Mouse (Mus musculus): ENCODE data around the gene Creb1. TPM values are rescaled to one million over a fixed set of nuclear protein-coding genes. Genes with fewer than 3 reads are reported as not detected.
A peak's percentile ranks its signal among the peaks of the same experiment; 100 is the strongest.

Creb1 gene
- polyA plus RNA-seq, 1 experiment from 2014 or later, result 24.5 TPM

DNA sequence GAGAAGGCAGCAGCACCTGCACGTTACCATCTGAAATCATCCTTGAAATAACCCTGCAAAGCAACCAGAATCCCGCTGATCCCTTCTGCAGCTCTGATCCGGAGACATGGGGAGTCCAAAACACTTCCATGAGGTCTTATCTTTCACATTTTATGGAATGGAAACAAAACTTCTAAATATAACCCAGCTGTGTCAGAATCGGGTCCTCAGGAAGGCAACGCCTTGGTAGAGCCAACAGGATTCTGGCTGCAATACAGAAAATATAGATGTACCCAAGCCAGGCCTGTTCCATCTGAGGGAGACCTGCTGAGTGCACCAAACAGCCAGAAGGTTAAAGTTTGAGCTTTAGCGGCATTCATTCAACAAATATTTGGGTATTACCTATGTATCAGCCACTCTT, 9.8 kb upstream of the Creb1 start:
- WGBS, result 81% methylated on average over 6 of the region's 6 CpGs
- Histone ChIP-seq H3K27ac (no peak overlapping the region), H3K36me3 (no peaks in the 10 kb centered on the region), H3K4me1 (replicated peaks) (no peaks in the 10 kb centered on the region), H3K9ac (no peak overlapping the region), H3K4me2 (replicated peaks) (no peak overlapping the region), H3K4me3 (replicated peaks) (no peak overlapping the region), H3K9me3 (no peaks in the 10 kb centered on the region), H3K27me3 (replicated peaks) (no peaks in the 10 kb centered on the region)
- ATAC-seq, result no peak

DNA sequence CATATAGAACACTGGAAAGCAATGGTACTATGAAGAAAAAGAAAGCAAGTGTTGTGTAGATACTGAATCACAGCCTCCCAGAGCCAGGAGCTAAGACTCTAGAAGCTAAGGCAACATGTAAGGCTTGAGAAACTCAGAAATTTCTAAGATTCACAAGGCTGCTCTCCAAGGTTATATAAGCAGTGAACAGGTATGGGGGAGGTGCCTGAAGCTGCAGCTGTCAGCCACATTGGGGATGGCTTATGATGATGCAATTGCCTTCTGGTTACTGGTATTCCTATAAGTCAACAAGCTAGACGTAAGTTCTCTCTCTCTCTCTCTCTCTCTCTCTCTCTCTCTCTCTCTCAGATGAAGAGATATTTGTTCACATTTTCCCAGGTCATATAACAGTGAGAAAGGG, 9.3 kb upstream of the Creb1 start:
- Histone ChIP-seq H3K4me3 (replicated peaks) (no peak overlapping the region), H3K27me3 (replicated peaks) (no peaks in the 10 kb centered on the region), H3K9ac (no peak overlapping the region), H3K9me3 (no peaks in the 10 kb centered on the region), H3K27ac (no peak overlapping the region), H3K36me3 (no peaks in the 10 kb centered on the region), H3K4me1 (replicated peaks) (no peaks in the 10 kb centered on the region), H3K4me2 (replicated peaks) (no peak overlapping the region)
- 43% methylated on average over 1 of the region's 1 CpGs for WGBS
- no peak for ATAC-seq

DNA sequence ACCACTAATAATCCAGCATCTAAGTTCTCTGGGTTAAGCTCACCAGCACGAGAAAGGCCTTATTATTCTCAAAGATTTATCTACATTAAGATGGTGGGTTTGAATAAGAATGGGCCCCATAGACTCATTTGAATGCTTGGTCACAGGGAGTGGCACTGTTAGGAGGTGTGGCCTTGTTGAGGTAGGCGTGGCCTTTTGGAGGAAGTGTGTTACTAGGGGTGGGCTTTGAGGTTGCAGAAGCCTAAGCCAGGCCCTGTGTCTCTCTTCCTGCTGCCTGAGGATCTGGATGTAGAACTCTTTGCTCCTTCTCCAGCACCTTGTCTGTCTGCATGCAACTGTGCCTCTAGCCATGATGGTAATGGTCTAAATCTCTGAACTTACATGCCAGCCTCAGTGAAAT, 7.8 kb upstream of the Creb1 start:
- WGBS, result 86% methylated on average over 2 of the region's 2 CpGs
- H3K4me1 ChIP-seq (replicated peaks), result no peaks in the 10 kb centered on the region
- H3K4me3 ChIP-seq (replicated peaks), result no peak overlapping the region
- no peaks in the 10 kb centered on the region for H3K9me3 ChIP-seq
- H3K27me3 ChIP-seq (replicated peaks), result no peaks in the 10 kb centered on the region
- 0 out of 2 replicates have a peak, but pooled peaks cover 3% of the 10 kb centered on the region for H3K36me3 ChIP-seq
- no peak overlapping the region for H3K27ac ChIP-seq
- no peak for ATAC-seq
- no peak overlapping the region for H3K9ac ChIP-seq
- no peak overlapping the region for H3K4me2 ChIP-seq (replicated peaks)

DNA sequence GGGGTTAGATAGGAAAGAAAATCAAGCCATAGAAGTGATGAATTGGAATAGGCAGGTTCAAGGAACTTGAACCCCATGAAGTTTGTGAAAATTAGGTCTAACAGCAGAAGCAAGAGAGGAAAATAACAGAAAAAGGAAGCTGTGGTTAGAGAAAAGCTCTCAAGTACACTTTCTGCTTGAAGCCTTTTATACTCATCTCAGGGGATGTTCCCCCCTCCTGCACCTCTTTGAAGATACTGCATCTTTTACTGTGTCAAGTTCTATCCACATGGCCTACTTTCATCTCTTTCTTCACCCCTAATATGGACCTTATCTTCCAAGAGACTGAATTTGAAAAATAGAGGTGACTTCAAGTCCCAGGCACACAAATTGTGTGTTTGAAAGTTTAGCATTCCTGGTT, 4.8 kb upstream of the Creb1 start:
- H3K4me2 ChIP-seq (replicated peaks), result no peak overlapping the region
- no peaks in the 10 kb centered on the region for H3K9me3 ChIP-seq
- H3K27ac ChIP-seq, result no peak overlapping the region
- no peak for ATAC-seq
- H3K36me3 ChIP-seq, result 0 out of 2 replicates have a peak, but pooled peaks cover 3% of the 10 kb centered on the region
- no peaks in the 10 kb centered on the region for H3K27me3 ChIP-seq (replicated peaks)
- no peak overlapping the region for H3K9ac ChIP-seq
- H3K4me1 ChIP-seq (replicated peaks), result 0 out of 2 replicates have a peak, but pooled peaks cover 5% of the 10 kb centered on the region
- H3K4me3 ChIP-seq (replicated peaks), result no peak overlapping the region

DNA sequence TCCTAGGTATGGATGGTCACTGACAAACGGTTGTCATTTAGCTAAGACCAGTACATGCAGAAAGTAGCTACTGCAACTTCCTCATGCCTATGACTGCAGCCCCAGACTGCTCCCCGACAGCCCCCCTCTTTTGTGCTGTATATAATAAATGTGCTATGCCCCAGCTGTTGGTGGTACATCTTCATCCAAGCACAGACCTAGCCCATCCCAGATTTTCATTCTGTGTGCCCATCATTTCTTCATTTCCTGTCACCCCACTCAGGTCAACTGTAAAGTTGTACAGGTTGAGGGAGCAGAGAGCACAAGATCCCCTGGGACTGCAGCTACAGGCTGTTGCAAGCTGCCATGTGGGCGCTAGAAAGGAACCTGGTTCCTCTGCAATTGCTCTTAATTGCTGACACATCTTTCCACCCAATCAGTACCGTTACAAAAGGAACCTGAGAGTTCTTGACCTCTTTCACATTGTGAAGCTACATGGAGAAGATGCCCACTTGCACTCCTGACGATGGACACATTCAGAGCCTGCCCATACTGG, 2.6 kb upstream of the Creb1 start:
- ATAC-seq, result no peak
- 86% methylated on average over 5 of the region's 5 CpGs for WGBS

DNA sequence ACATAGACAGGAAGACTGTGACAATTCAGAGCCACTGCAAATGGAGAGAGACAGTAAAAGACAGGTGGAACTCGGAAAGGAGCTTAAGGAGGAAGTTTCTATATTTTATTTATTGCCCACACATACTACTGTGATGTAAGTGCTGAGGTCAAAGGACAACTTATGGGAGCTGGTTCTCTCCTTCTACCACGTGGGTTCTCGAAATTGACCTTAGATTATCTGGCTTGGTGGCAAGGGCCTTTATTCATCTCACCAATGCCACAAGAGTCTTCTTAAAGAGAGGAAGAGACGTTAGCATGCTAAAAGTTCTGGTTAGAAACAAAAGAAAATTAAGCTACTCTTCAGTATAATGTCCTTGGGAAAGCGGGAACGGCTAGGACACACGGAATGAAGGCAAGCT, 897 bp upstream of the Creb1 start:
- no peaks in the 10 kb centered on the region for H3K9me3 ChIP-seq
- peak overlapping the region; percentile 88 for H3K4me2 ChIP-seq (replicated peaks)
- H3K9ac ChIP-seq, result peak overlapping the region; percentile 98
- ATAC-seq, result no peak
- H3K4me1 ChIP-seq (replicated peaks), result 0 out of 2 replicates have a peak, but pooled peaks cover 10% of the 10 kb centered on the region
- peak overlapping the region; percentile 86 for H3K4me3 ChIP-seq (replicated peaks)
- peak overlapping the region; percentile 100 for H3K27ac ChIP-seq
- WGBS, result 10% methylated on average over 7 of the region's 7 CpGs
- 0 out of 2 replicates have a peak, but pooled peaks cover 3% of the 10 kb centered on the region for H3K36me3 ChIP-seq
- H3K27me3 ChIP-seq (replicated peaks), result no peaks in the 10 kb centered on the region

More for the DNA sequence above, 2.6 kb upstream of the Creb1 start:
- H3K4me3 ChIP-seq (replicated peaks), result no peak overlapping the region
- H3K9me3 ChIP-seq, result no peaks in the 10 kb centered on the region
- 0 out of 2 replicates have a peak, but pooled peaks cover 3% of the 10 kb centered on the region for H3K36me3 ChIP-seq
- no peaks in the 10 kb centered on the region for H3K27me3 ChIP-seq (replicated peaks)
- no peak overlapping the region for H3K4me2 ChIP-seq (replicated peaks)
- H3K27ac ChIP-seq, result no peak overlapping the region
- 0 out of 2 replicates have a peak, but pooled peaks cover 10% of the 10 kb centered on the region for H3K4me1 ChIP-seq (replicated peaks)
- H3K9ac ChIP-seq, result no peak overlapping the region

DNA sequence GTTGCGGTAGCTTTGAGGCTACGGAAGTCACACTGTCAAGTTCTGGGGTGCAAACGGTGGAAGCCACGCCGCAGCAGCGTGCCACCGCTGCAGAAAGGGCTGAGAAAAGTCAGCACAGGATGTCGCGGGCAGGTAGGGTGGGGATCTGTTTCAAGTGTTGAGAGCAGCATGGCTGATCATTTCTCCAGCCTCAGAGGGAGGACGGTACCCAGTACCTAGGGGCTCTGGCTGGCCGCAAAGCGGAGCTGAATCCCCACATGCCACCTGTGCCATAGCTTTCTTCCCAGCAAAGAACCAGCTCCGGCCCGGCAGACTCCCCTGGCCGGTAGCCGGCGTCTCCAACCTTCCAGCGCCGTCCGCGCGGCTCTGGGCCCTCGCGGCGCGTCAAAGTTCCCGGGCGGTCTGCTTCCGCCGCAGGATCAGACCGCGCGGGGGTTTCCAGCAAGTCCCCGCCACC, 350 bp upstream of the Creb1 start:
- Histone ChIP-seq H3K4me2 (replicated peaks) (peak overlapping the region; percentile 88), H3K4me3 (replicated peaks) (peak overlapping the region; percentile 86), H3K27ac (peak overlapping the region; percentile 100), H3K9ac (peak overlapping the region; percentile 98), H3K36me3 (0 out of 2 replicates have a peak, but pooled peaks cover 3% of the 10 kb centered on the region), H3K9me3 (no peaks in the 10 kb centered on the region), H3K27me3 (replicated peaks) (no peaks in the 10 kb centered on the region), H3K4me1 (replicated peaks) (0 out of 2 replicates have a peak, but pooled peaks cover 10% of the 10 kb centered on the region)
- peak; percentile 75 for ATAC-seq
- under 1% methylated on average over 34 of the region's 34 CpGs for WGBS

DNA sequence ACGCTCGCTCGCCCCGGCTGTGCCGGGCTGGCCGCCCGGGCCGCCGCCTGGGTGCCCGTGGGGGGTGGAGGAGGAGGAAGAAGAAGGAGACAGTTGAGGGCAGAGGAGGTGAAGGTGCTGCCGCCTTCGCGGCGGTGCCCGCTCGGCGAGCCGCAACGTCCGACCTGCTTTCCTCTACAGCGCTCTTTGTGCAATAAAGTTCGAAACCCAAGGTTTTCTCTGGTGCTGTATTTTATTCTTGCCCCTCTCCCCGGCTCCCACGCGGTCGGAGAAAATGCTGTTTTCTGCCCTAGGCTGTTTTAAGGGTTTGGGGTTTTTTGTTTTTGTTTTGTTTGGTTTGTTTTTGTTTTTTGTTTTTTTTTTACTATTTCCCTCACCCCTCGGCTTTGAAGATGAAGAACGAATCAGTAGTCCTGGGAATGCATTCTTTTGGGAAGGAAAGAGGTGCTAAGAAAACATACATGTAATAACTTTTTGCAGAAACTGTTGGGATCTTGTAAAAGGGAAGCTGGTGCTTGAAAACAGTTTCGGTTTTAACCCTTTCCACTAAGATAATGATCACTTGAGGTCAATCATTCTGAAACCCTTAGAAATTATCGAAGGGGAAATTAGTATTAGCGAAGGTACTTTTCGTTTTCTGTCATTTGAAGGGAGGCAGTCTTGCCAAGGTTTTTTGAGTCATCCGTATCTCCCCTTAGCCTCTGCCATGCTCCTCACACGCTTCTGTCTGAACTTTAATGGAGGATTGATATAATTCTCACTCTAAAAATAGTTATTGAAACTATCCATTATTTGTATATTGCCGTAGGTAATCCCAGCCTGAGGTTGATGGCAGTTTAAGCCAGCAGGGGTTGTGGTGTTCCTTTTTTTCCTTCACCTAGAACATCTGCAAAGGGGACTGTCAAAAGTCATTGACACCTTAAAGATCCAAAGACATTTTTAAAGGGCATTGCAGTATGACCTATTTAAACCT, 1.3 kb downstream of the Creb1 start:
- under 1% methylated on average over 35 of the region's 35 CpGs for WGBS
- no peaks in the 10 kb centered on the region for H3K27me3 ChIP-seq (replicated peaks)
- peak; percentile 13 for ATAC-seq
- H3K4me3 ChIP-seq (replicated peaks), result peak overlapping the region; percentile 86
- H3K27ac ChIP-seq, result peak overlapping the region; percentile 100
- peak overlapping the region; percentile 98 for H3K9ac ChIP-seq
- H3K4me2 ChIP-seq (replicated peaks), result peak overlapping the region; percentile 65
- H3K9me3 ChIP-seq, result no peaks in the 10 kb centered on the region
- no peaks in the 10 kb centered on the region for H3K36me3 ChIP-seq
- 0 out of 2 replicates have a peak, but pooled peaks cover 10% of the 10 kb centered on the region for H3K4me1 ChIP-seq (replicated peaks)

DNA sequence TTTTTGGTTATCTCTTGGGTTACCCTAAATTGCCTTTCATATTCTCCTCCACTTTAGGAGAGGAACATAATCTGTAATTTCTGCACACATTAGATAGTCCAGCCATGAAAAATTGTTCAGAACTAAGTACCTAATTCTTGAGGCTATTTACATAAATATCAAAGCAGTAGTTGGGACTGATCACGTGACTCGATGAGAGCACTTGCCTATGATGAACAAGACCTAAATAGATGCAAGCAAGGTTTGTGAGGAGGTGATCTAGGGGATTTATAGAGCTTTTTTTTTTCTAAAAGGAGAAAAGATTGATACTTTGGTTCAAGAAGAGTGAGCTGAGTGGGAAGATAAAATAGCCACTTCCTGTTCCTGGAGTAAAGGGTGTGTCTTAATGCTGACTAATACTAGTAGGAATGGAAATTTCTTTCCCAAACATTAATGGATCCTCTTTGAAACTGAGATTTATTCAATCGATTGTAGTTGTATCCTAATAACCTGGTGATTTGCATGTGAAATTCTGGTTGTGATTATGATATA, 6.5 kb downstream of the Creb1 start:
- H3K27me3 ChIP-seq (replicated peaks), result no peaks in the 10 kb centered on the region
- no peaks in the 10 kb centered on the region for H3K9me3 ChIP-seq
- no peak overlapping the region for H3K4me3 ChIP-seq (replicated peaks)
- no peak for ATAC-seq
- WGBS, result 91% methylated on average over 3 of the region's 3 CpGs
- no peak overlapping the region for H3K9ac ChIP-seq
- no peaks in the 10 kb centered on the region for H3K36me3 ChIP-seq
- H3K4me2 ChIP-seq (replicated peaks), result no peak overlapping the region
- H3K4me1 ChIP-seq (replicated peaks), result 0 out of 2 replicates have a peak, but pooled peaks cover 5% of the 10 kb centered on the region
- no peak overlapping the region for H3K27ac ChIP-seq

DNA sequence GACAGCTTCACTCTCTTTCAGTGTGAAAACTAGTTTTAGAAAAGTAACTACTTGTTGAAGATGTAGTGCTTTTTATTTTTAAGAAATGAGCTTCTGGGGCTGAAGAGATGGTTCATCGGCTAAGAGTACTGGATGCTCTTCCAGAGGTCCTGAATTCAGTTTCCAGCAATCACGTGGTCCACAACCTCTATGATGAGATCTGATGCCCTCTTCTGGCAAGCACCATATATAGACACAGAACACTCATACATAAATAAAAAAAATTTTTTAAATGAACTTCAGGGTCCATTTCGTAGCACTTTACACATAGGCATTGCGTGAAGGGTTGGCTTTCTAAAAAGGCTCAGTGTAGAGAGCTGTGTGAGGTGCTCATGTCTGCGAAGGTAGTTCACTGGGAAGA, 11.3 kb downstream of the Creb1 start:
- no peak overlapping the region for H3K4me3 ChIP-seq (replicated peaks)
- ATAC-seq, result no peak
- H3K9ac ChIP-seq, result no peak overlapping the region
- H3K36me3 ChIP-seq, result no peaks in the 10 kb centered on the region
- no peaks in the 10 kb centered on the region for H3K9me3 ChIP-seq
- no peaks in the 10 kb centered on the region for H3K27me3 ChIP-seq (replicated peaks)
- H3K27ac ChIP-seq, result no peak overlapping the region
- 84% methylated on average over 5 of the region's 5 CpGs for WGBS
- H3K4me1 ChIP-seq (replicated peaks), result no peaks in the 10 kb centered on the region
- H3K4me2 ChIP-seq (replicated peaks), result no peak overlapping the region

DNA sequence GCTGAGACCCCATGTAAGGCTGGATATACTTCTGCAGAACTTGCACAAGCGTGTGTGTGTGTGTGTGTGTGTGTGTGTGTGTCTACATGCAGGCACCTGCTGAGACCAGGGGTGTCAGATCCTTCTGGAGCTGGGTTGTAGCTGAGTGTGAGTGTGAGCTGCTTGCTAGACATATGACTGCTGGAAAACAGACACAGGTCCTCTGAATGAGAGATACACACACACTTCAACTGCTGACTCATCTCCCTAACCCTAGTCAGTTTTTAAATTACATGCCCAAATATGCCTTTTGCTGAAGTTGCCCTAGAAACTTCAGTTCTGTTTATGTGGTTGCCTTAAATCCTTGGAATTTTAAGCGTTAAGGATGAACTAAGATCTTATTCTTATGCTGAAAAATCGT, 13.6 kb downstream of the Creb1 start:
- Histone ChIP-seq H3K27ac (no peak overlapping the region), H3K9me3 (no peaks in the 10 kb centered on the region), H3K27me3 (replicated peaks) (no peaks in the 10 kb centered on the region), H3K4me1 (replicated peaks) (no peaks in the 10 kb centered on the region), H3K36me3 (no peaks in the 10 kb centered on the region), H3K9ac (no peak overlapping the region), H3K4me3 (replicated peaks) (no peak overlapping the region), H3K4me2 (replicated peaks) (no peak overlapping the region)
- ATAC-seq, result no peak
- WGBS, result 88% methylated on average over 3 of the region's 3 CpGs

DNA sequence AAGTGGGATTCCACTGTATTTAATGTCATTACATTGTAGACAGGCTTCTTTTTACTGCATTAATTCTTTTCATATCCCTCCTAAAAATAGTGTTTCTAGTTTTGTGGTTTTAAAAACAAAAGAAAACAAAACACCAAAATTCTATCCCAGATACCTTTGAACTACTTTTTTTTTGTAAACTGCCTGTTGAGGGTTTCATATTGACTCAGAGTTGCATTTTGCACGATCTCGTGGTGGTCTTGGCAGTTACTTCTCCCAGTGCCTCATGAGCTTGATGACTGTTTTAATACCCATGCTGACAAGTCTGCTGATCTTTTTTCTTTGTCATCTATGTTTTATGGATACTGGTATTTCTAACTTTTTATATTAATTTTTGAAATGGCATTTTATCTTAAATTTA, 16.9 kb downstream of the Creb1 start:
- ATAC-seq, result no peak
- WGBS, result 91% methylated on average over 2 of the region's 2 CpGs
- no peak overlapping the region for H3K9ac ChIP-seq
- H3K4me1 ChIP-seq (replicated peaks), result no peaks in the 10 kb centered on the region
- no peak overlapping the region for H3K4me3 ChIP-seq (replicated peaks)
- H3K9me3 ChIP-seq, result no peaks in the 10 kb centered on the region
- no peaks in the 10 kb centered on the region for H3K36me3 ChIP-seq
- H3K27me3 ChIP-seq (replicated peaks), result no peaks in the 10 kb centered on the region
- no peak overlapping the region for H3K4me2 ChIP-seq (replicated peaks)
- H3K27ac ChIP-seq, result no peak overlapping the region

Data from intestine, embryonic 15.5 days (tissue).